8 mouse cellular contexts compared by ENCODE assay signal in genomic region chr1:135698996-135699705, GRCm38 (mm10). TPM values are rescaled to one million over a fixed set of nuclear protein-coding genes. Genes with fewer than 3 reads are reported as not detected.
A peak's percentile ranks its signal among the peaks of the same experiment; 100 is the strongest.
DNase-seq lines count a peak whose midpoint lies in the region; ATAC-seq lines count a peak whose summit lies in the region.

No protein-coding gene starts in this region.

- H3K27me3 ChIP-seq in megakaryocyte, embryonic 14.5 days (replicated peaks): no peaks in the 10 kb centered on the region

- peak; percentile 17 for DNase-seq in T-cell, adult 2 months (ENCODE audit: low spot score)
- DNase-seq in gastrocnemius, postnatal 14 days: peak; percentile 87
- peak; percentile 43 for DNase-seq in induced T-regulatory cell, adult 2 months (ENCODE audit: low read depth)
- peak; percentile 66 to 79 for DNase-seq in left cerebral cortex, postnatal 14 days (ENCODE audit: low spot score in 2 of 2)
- DNase-seq in right cerebral cortex, postnatal 10 days (ENCODE audit: low spot score in 2 of 2): peak; percentile 81 to 88
- DNase-seq in yolk sac, embryonic 10.5 days (ENCODE audit: low spot score): peak; percentile 25

- intact Hi-C loops in gastrocnemius, postnatal 14 days (cut with DNase I; ENCODE audit: low total_unique reads): no loop called here
- intact Hi-C loops in left cerebral cortex, postnatal 14 days (cut with DNase I): loop anchor here (5.0 kb wide), 1 partner anchor 237 kb away; no protein-coding TSS in a partner anchor

- H3K4me1 ChIP-seq in megakaryocyte, embryonic 14.5 days: peaks cover 48% of the 10 kb centered on the region

- H3K4me3 ChIP-seq in megakaryocyte, embryonic 14.5 days (replicated peaks): peak overlapping the region; percentile 60

- H3K9me3 ChIP-seq in megakaryocyte, embryonic 14.5 days: no peaks in the 10 kb centered on the region

- H3K36me3 ChIP-seq in megakaryocyte, embryonic 14.5 days (replicated peaks; ENCODE audit: low read length): peaks cover 12% of the 10 kb centered on the region

- peak; percentile 67 for ATAC-seq in common myeloid progenitor, adult 5-6 weeks (replicated peaks; ENCODE audit: low read depth, poor library complexity, severe bottlenecking)

RNA-seq across cellular contexts. Expression of gene Csrp1, which starts 20.7 kb away (rescaled TPM):
- 161 and 170 TPM in 2 replicates for total RNA-seq in common myeloid progenitor, adult 5-6 weeks (2017)
- total RNA-seq in gastrocnemius, postnatal 14 days (2021): 10 to 100 TPM; 40.6 to 53.4 TPM
- total RNA-seq in left cerebral cortex, postnatal 14 days (2021): 100 to 1,000 TPM; 133 to 136 TPM
- polyA plus RNA-seq in megakaryocyte, embryonic 14.5 days (2012; ENCODE audit: insufficient read depth, low replicate concordance): 55.5 and 121 TPM in 2 replicates

Comparison
In these comparisons a context has a peak if more than half of its experiments do, and no peak if none do; other contexts are left out.
1. Peak in every context shown above with its lines: DNase-seq, ATAC-seq and H3K4me3 ChIP-seq.
2. DNase-seq: peak in every context shown above with its lines; median percentile 87 in gastrocnemius, postnatal 14 days; 84 in right cerebral cortex, postnatal 10 days; 72 in left cerebral cortex, postnatal 14 days; 43 in induced T-regulatory cell, adult 2 months; 25 in yolk sac, embryonic 10.5 days; 17 in T-cell, adult 2 months.